Mouse (Mus musculus): ENCODE results near the gene Bmp7.

DNA sequence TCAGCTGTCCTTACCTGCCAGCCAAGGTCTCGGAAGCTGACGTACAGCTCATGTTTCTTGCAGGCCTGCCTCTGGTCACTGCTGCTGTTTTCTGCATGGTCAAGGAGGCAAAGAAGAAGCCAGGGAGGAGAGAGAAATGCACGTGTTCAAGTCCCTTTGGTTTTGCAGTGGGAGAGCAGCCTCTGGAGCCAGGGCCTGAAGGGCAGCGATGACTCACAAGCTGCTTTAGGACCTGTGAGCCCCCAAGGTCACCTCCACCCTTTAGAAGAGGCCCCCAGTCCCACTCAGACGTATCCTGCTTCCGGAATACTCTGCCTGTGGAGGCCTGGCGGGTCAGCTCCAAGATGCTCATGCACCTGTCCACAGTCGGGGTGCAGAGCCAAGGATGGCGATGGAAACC, 64.9 kb downstream of the Bmp7 start:
- TF ChIP-seq CTCF (IDR thresholded peaks at IDR 0.05): no peak
- no peak for TF ChIP-seq EP300 (IDR thresholded peaks at IDR 0.05)

All from lung, postnatal 0 days (tissue).